In genomic region chr11:106065073-106065922, GRCm38 (mm10) we compare ENCODE assay signal across 8 mouse cellular contexts. TPM values are rescaled to one million over a fixed set of nuclear protein-coding genes. Genes with fewer than 3 reads are reported as not detected.
DNase-seq lines count a peak whose midpoint lies in the region; ATAC-seq and TF ChIP-seq lines count a peak whose summit lies in the region.

No protein-coding gene starts in this region.

- H3K27me3 ChIP-seq in limb, embryonic 12.5 days = no peaks in the 10 kb centered on the region
- no peaks in the 10 kb centered on the region for H3K27me3 ChIP-seq in neural tube, embryonic 15.5 days (replicated peaks)

- peak overlapping the region; percentile 89 for H3K4me2 ChIP-seq in limb, embryonic 12.5 days
- peak overlapping the region; percentile 91 for H3K4me2 ChIP-seq in neural tube, embryonic 15.5 days

- no peak for TF ChIP-seq CTCF in lung, adult 2 months (IDR thresholded peaks at IDR 0.05; ENCODE audit: insufficient read depth, low read length)
- TF ChIP-seq CTCF in embryonic fibroblast, embryonic 13.5 days (IDR thresholded peaks at IDR 0.05; ENCODE audit: borderline replicate concordance, insufficient read depth, low read length) = no peak

- TF ChIP-seq POLR2A in lung, adult 2 months (IDR thresholded peaks at IDR 0.05; ENCODE audit: borderline replicate concordance, extremely low read depth, low read depth, low read length) = no peak
- no peak for TF ChIP-seq POLR2A in embryonic fibroblast, embryonic 13.5 days (IDR thresholded peaks at IDR 0.05; ENCODE audit: low read depth, low read length)

- ATAC-seq in limb, embryonic 12.5 days (ENCODE audit: insufficient number of reproducible peaks, insufficient read depth, low FRiP score, low TSS enrichment, low read depth) = no peak
- ATAC-seq in neural tube, embryonic 15.5 days (ENCODE audit: low FRiP score) = no peak

- peak overlapping the region; percentile 86; the same call in 1 of the 2 replicates for H3K9ac ChIP-seq in limb, embryonic 12.5 days (replicated peaks)
- H3K9ac ChIP-seq in neural tube, embryonic 15.5 days (replicated peaks) = no peak overlapping the region

- WGBS in lung, adult 2 months = 26% methylated on average over 18 of the region's 18 CpGs
- 47% methylated on average over 18 of the region's 18 CpGs for WGBS in limb, embryonic 12.5 days
- 42% methylated on average over 18 of the region's 18 CpGs for WGBS in neural tube, embryonic 15.5 days

- no peak for DNase-seq in lung, adult 2 months
- no peak for DNase-seq in lung, postnatal 25 days (ENCODE audit: low spot score)
- DNase-seq in layer of hippocampus, adult 18-20 months (ENCODE audit: low spot score in 2 of 2) = no peak
- DNase-seq in kidney, adult 18-20 months = no peak
- DNase-seq in layer of hippocampus, postnatal 36 days = no peak

- H3K36me3 ChIP-seq in limb, embryonic 12.5 days = peaks cover 9% of the 10 kb centered on the region; the same call in 1 of the 2 replicates
- peaks cover 4% of the 10 kb centered on the region; the same call in 1 of the 2 replicates for H3K36me3 ChIP-seq in neural tube, embryonic 15.5 days

- no peak overlapping the region for H3K27ac ChIP-seq in embryonic fibroblast, embryonic 13.5 days (ENCODE audit: insufficient read depth, low read length)
- H3K27ac ChIP-seq in limb, embryonic 12.5 days = no peak overlapping the region; the same call in 1 of the 2 replicates
- peak overlapping the region; percentile 87 for H3K27ac ChIP-seq in neural tube, embryonic 15.5 days (replicated peaks)

- no peaks in the 10 kb centered on the region for H3K9me3 ChIP-seq in limb, embryonic 12.5 days
- H3K9me3 ChIP-seq in neural tube, embryonic 15.5 days (replicated peaks) = no peaks in the 10 kb centered on the region

- H3K4me1 ChIP-seq in lung, adult 2 months (ENCODE audit: control insufficient read depth, insufficient read depth, low read length) = no peaks in the 10 kb centered on the region; the same call in 1 of the 2 replicates
- peaks cover 3% of the 10 kb centered on the region; the same call in 1 of the 2 replicates for H3K4me1 ChIP-seq in embryonic fibroblast, embryonic 13.5 days (ENCODE audit: control insufficient read depth, insufficient read depth, low read length)
- H3K4me1 ChIP-seq in limb, embryonic 12.5 days (replicated peaks) = peaks cover 8% of the 10 kb centered on the region
- peaks cover 16% of the 10 kb centered on the region for H3K4me1 ChIP-seq in neural tube, embryonic 15.5 days

- H3K4me3 ChIP-seq in lung, adult 2 months (replicated peaks; ENCODE audit: extremely low read depth, low read depth, low read length) = peak overlapping the region; percentile 16
- H3K4me3 ChIP-seq in embryonic fibroblast, embryonic 13.5 days (ENCODE audit: insufficient read depth, low read length) = peak overlapping the region; percentile 35; the same call in 1 of the 2 replicates
- peak overlapping the region; percentile 84 for H3K4me3 ChIP-seq in limb, embryonic 12.5 days (replicated peaks)
- H3K4me3 ChIP-seq in neural tube, embryonic 15.5 days (replicated peaks) = peak overlapping the region; percentile 77

RNA-seq across cellular contexts. Expression of gene Taco1, which starts 0.6 kb away (rescaled TPM):
- 9.3 and 9.7 TPM in 2 replicates for polyA plus RNA-seq in lung, adult 2 months (2012; rRNA removed)
- polyA plus RNA-seq in embryonic fibroblast, embryonic 13.5 days (2011; ENCODE audit: insufficient read length, low read depth, missing spikeins) = 9.5 and 10.3 TPM in 2 replicates
- 9.0 and 10.9 TPM in 2 replicates for polyA plus RNA-seq in limb, embryonic 12.5 days (2016; fragmentation: Nextera tagmentation; extraction: Ambion mirVana)
- polyA plus RNA-seq in neural tube, embryonic 15.5 days (2015; fragmentation: Nextera tagmentation; extraction: Ambion mirVana) = 8.0 and 9.5 TPM in 2 replicates
- 10 to 100 TPM; 18.3 TPM for total RNA-seq in layer of hippocampus, adult 18-20 months (2021)
- total RNA-seq in layer of hippocampus, postnatal 36 days (2021) = 10 to 100 TPM; 19.7 to 20.1 TPM

RNA-seq across cellular contexts. Expression of gene Map3k3, which starts 19.1 kb away (rescaled TPM):
- polyA plus RNA-seq in lung, adult 2 months (2012; rRNA removed) = 52.6 and 61.6 TPM in 2 replicates
- 40.0 and 41.1 TPM in 2 replicates for polyA plus RNA-seq in embryonic fibroblast, embryonic 13.5 days (2011; ENCODE audit: insufficient read length, low read depth, missing spikeins)
- 27.3 and 35.1 TPM in 2 replicates for polyA plus RNA-seq in limb, embryonic 12.5 days (2016; fragmentation: Nextera tagmentation; extraction: Ambion mirVana)
- polyA plus RNA-seq in neural tube, embryonic 15.5 days (2015; fragmentation: Nextera tagmentation; extraction: Ambion mirVana) = 13.1 and 15.9 TPM in 2 replicates
- 10 to 100 TPM; 30.4 to 32.6 TPM for total RNA-seq in layer of hippocampus, adult 18-20 months (2021)
- 10 to 100 TPM; 29.3 to 33.8 TPM for total RNA-seq in layer of hippocampus, postnatal 36 days (2021)

RNA-seq across cellular contexts. Expression of gene Dcaf7, which starts 28.6 kb away (rescaled TPM):
- polyA plus RNA-seq in lung, adult 2 months (2012; rRNA removed) = 43.8 and 51.5 TPM in 2 replicates
- polyA plus RNA-seq in embryonic fibroblast, embryonic 13.5 days (2011; ENCODE audit: insufficient read length, low read depth, missing spikeins) = 55.8 and 60.0 TPM in 2 replicates
- 85.4 and 91.5 TPM in 2 replicates for polyA plus RNA-seq in limb, embryonic 12.5 days (2016; fragmentation: Nextera tagmentation; extraction: Ambion mirVana)
- polyA plus RNA-seq in neural tube, embryonic 15.5 days (2015; fragmentation: Nextera tagmentation; extraction: Ambion mirVana) = 131 and 143 TPM in 2 replicates
- total RNA-seq in layer of hippocampus, adult 18-20 months (2021) = 100 to 1,000 TPM; 129 to 131 TPM
- 100 to 1,000 TPM; 137 to 141 TPM for total RNA-seq in layer of hippocampus, postnatal 36 days (2021)

RNA-seq across cellular contexts. Expression of gene Kcnh6, which starts 57.4 kb away (rescaled TPM):
- polyA plus RNA-seq in lung, adult 2 months (2012; rRNA removed) = 0.44 and 0.45 TPM in 2 replicates
- polyA plus RNA-seq in embryonic fibroblast, embryonic 13.5 days (2011; ENCODE audit: insufficient read length, low read depth, missing spikeins) = not detected in 2 replicates
- 0.24 and 0.36 TPM in 2 replicates for polyA plus RNA-seq in limb, embryonic 12.5 days (2016; fragmentation: Nextera tagmentation; extraction: Ambion mirVana)
- polyA plus RNA-seq in neural tube, embryonic 15.5 days (2015; fragmentation: Nextera tagmentation; extraction: Ambion mirVana) = 3.6 and 4.2 TPM in 2 replicates
- under 1 TPM; 0.72 to 0.94 TPM for total RNA-seq in layer of hippocampus, adult 18-20 months (2021)
- 1 to 10 TPM in 1 of 2 experiments, under 1 TPM in 1; 0.99 to 1.0 TPM for total RNA-seq in layer of hippocampus, postnatal 36 days (2021)

Comparison
In these comparisons a context has a peak if more than half of its experiments do, and no peak if none do; other contexts are left out.
1. H3K4me3 ChIP-seq: peak in every context shown above with its lines; median percentile 84 in limb, embryonic 12.5 days; 77 in neural tube, embryonic 15.5 days; 35 in embryonic fibroblast, embryonic 13.5 days; 16 in lung, adult 2 months.